9 mouse cellular contexts compared by ENCODE assay signal in the genomic region with DNA sequence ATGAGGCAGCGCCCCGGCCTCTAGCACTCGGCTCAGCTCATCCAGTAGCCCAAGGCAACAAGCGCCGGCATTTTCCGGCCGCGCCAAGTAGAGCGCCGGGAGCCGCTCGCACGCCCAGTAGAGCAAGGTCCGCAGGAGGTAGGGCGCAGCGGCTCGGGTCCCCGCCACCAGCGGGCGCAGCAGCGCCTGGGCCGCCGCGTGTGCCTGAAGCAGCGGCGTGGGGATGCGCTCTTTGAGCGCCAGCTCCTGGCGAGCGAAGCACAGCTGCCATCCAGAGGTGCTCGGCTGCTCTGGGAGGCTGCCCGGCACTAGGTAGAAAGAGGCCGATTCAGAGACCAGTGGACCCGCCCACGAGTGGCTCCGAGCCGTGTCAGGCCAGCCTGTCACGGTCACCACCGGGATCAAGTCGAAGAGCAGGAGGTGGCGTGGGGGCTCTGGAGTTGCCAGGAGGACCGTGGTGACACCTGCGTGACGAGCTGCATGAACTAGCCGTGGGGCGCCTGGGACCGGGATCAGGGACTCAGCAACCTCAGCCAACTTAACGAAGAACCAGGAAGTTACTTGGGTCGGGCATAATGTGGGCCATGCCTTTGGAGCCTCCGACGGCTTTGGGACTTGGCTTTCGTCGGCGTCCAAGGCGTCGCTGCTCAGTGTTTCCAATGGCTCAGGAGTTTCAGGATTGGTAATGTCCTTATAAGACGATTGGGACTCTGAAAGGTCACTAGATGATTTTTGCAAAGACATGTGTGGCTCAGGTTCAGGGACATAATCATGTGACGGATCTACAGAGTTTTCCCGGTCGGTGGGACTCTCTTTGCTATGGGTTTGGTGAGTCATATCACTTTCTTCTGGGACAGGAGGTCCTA. TPM values are rescaled to one million over a fixed set of nuclear protein-coding genes. Genes with fewer than 3 reads are reported as not detected.
DNase-seq lines count a peak whose midpoint lies in the region; ATAC-seq and TF ChIP-seq lines count a peak whose summit lies in the region.
"Had no signal": no experiment of that assay in that cellular context is flagged by ENCODE, and none has a peak within 500 bp of the region (broad histone marks: within the 10 kb centered on the region; RNA-seq: fewer than 3 reads in every experiment).

No protein-coding gene starts in this region.

- H3K27me3 ChIP-seq in E14TG2a.4 (ENCODE audit: insufficient read depth, low read length): peaks cover 58% of the 10 kb centered on the region
- peaks cover 27% of the 10 kb centered on the region for H3K27me3 ChIP-seq in forebrain, embryonic 14.5 days (replicated peaks; ENCODE audit: control insufficient read depth, insufficient read depth, low read length)
- peaks cover 31% of the 10 kb centered on the region for H3K27me3 ChIP-seq in lung, embryonic 16.5 days (ENCODE audit: control insufficient read depth, insufficient read depth, low read depth, low read length)

- peak overlapping the region; percentile 75 for H3K9ac ChIP-seq in forebrain, embryonic 14.5 days (ENCODE audit: low read length)
- peak overlapping the region; percentile 75 for H3K9ac ChIP-seq in lung, embryonic 16.5 days (ENCODE audit: low read length)

- WGBS in bone marrow, adult 2 months: 4% methylated on average over 60 of the region's 60 CpGs
- WGBS in forebrain, embryonic 14.5 days: under 1% methylated on average over 60 of the region's 60 CpGs
- WGBS in lung, embryonic 16.5 days: 2% methylated on average over 60 of the region's 60 CpGs
- WGBS in olfactory bulb, adult 2 months: 2% methylated on average over 60 of the region's 60 CpGs

- no peak for TF ChIP-seq POLR2A in bone marrow, adult 2 months (IDR thresholded peaks at IDR 0.05; ENCODE audit: borderline replicate concordance, control insufficient read depth, low read depth, low read length)
- TF ChIP-seq POLR2A in olfactory bulb, adult 2 months (IDR thresholded peaks at IDR 0.05; ENCODE audit: insufficient read depth, low read depth, low read length): no peak

- intact Hi-C loops in heart, postnatal 25 days (cut with DNase I): loop anchor here (2.0 kb wide), 2 partner anchors 37 to 73 kb away; no protein-coding TSS in a partner anchor

- H3K4me3 ChIP-seq in E14TG2a.4 (replicated peaks; ENCODE audit: low read length): peak overlapping the region; percentile 83
- no peak overlapping the region for H3K4me3 ChIP-seq in bone marrow, adult 2 months (replicated peaks; ENCODE audit: control insufficient read depth, low read depth, low read length)
- H3K4me3 ChIP-seq in forebrain, embryonic 14.5 days (ENCODE audit: low read depth, low read length): peak overlapping the region; percentile 56
- H3K4me3 ChIP-seq in lung, embryonic 16.5 days (ENCODE audit: low read length): peak overlapping the region; percentile 66
- H3K4me3 ChIP-seq in olfactory bulb, adult 2 months (ENCODE audit: insufficient read depth, low read depth, low read length): peak overlapping the region; percentile 55

- peak overlapping the region; percentile 98 for H3K4me2 ChIP-seq in forebrain, embryonic 14.5 days (ENCODE audit: low read length)
- peak overlapping the region; percentile 98 for H3K4me2 ChIP-seq in lung, embryonic 16.5 days (ENCODE audit: low read depth, low read length)

- no peaks in the 10 kb centered on the region for H3K9me3 ChIP-seq in E14TG2a.4 (ENCODE audit: low read length)
- H3K9me3 ChIP-seq in forebrain, embryonic 14.5 days (replicated peaks; ENCODE audit: control insufficient read depth, low read length): no peaks in the 10 kb centered on the region
- peaks cover 3% of the 10 kb centered on the region; the same call in 1 of the 2 replicates for H3K9me3 ChIP-seq in lung, embryonic 16.5 days (ENCODE audit: control insufficient read depth, low read length)

- H3K27ac ChIP-seq in bone marrow, adult 2 months (ENCODE audit: control insufficient read depth, insufficient read depth, low read depth, low read length, poor library complexity): no peak overlapping the region; the same call in 1 of the 2 replicates
- peak overlapping the region; percentile 70; the same call in 1 of the 2 replicates for H3K27ac ChIP-seq in forebrain, embryonic 14.5 days (ENCODE audit: low read depth, low read length)
- H3K27ac ChIP-seq in lung, embryonic 16.5 days (ENCODE audit: low read length): peak overlapping the region; percentile 31; the same call in 1 of the 2 replicates
- no peak overlapping the region; the same call in 1 of the 2 replicates for H3K27ac ChIP-seq in olfactory bulb, adult 2 months (ENCODE audit: insufficient read depth, low read depth, low read length)

- peak; percentile 33 for ATAC-seq in forebrain, embryonic 14.5 days
- peak; percentile 72 for ATAC-seq in lung, embryonic 16.5 days (ENCODE audit: low read depth)

- TF ChIP-seq CTCF in E14TG2a.4 (conservative IDR thresholded peaks at IDR 0.05; ENCODE audit: low read length): no peak
- peak; percentile 65; the same call in 1 of the 2 replicates for TF ChIP-seq CTCF in bone marrow, adult 2 months (IDR thresholded peaks at IDR 0.05; ENCODE audit: control insufficient read depth, insufficient read depth, low read length)
- TF ChIP-seq CTCF in olfactory bulb, adult 2 months (IDR thresholded peaks at IDR 0.05; ENCODE audit: insufficient read depth, low read depth, low read length): peak; percentile 69

- H3K4me1 ChIP-seq in E14TG2a.4 (replicated peaks; ENCODE audit: low read depth, low read length): peaks cover 67% of the 10 kb centered on the region
- H3K4me1 ChIP-seq in bone marrow, adult 2 months (ENCODE audit: control insufficient read depth, insufficient read depth, low read length): peaks cover 1% of the 10 kb centered on the region; the same call in 1 of the 2 replicates
- H3K4me1 ChIP-seq in forebrain, embryonic 14.5 days (ENCODE audit: control insufficient read depth, insufficient read depth, low read length): peaks cover 43% of the 10 kb centered on the region
- H3K4me1 ChIP-seq in lung, embryonic 16.5 days (replicated peaks; ENCODE audit: control insufficient read depth, insufficient read depth, low read length): peaks cover 49% of the 10 kb centered on the region
- peaks cover 35% of the 10 kb centered on the region for H3K4me1 ChIP-seq in olfactory bulb, adult 2 months (ENCODE audit: control insufficient read depth, insufficient read depth, low read length)

- H3K36me3 ChIP-seq in E14TG2a.4 (ENCODE audit: insufficient read depth, low read length): no peaks in the 10 kb centered on the region
- H3K36me3 ChIP-seq in forebrain, embryonic 14.5 days (ENCODE audit: control insufficient read depth, insufficient read depth, low read length): no peaks in the 10 kb centered on the region
- H3K36me3 ChIP-seq in lung, embryonic 16.5 days (ENCODE audit: control insufficient read depth, insufficient read depth, low read length): no peaks in the 10 kb centered on the region

- DNase-seq in forebrain, embryonic 14.5 days (ENCODE audit: low spot score): peak; percentile 76
- DNase-seq in heart, postnatal 25 days (ENCODE audit: low spot score): peak; percentile 68
- DNase-seq in layer of hippocampus, adult 18-20 months (ENCODE audit: low spot score in 2 of 2): peak; percentile 48 to 66
- peak; percentile 74 for DNase-seq in testis, postnatal 14 days (ENCODE audit: low spot score)

RNA-seq across cellular contexts. Expression of gene Tmem102, which starts 1.4 kb away (rescaled TPM):
- not detected in 2 replicates for polyA plus RNA-seq in bone marrow, adult 2 months (2011; ENCODE audit: insufficient read depth, insufficient read length, low replicate concordance, missing spikeins)
- polyA plus RNA-seq in forebrain, embryonic 14.5 days (2014; fragmentation: Nextera tagmentation; extraction: Ambion mirVana): 0.15 and 0.52 TPM in 2 replicates
- under 1 TPM; 0.26 to 0.45 TPM for total RNA-seq in heart, postnatal 25 days (2021)
- total RNA-seq in layer of hippocampus, adult 18-20 months (2021): not detected
- polyA plus RNA-seq in lung, embryonic 16.5 days (2015; fragmentation: Nextera tagmentation; extraction: Ambion mirVana): 6.5 and 8.6 TPM in 2 replicates
- polyA plus RNA-seq in olfactory bulb, adult 2 months (2012; ENCODE audit: insufficient read depth, insufficient read length, low replicate concordance, missing spikeins): not detected in 2 replicates

RNA-seq across cellular contexts. Expression of gene Fgf11, which starts 2.4 kb away (rescaled TPM):
- polyA plus RNA-seq in bone marrow, adult 2 months (2011; ENCODE audit: insufficient read depth, insufficient read length, low replicate concordance, missing spikeins): 0.32 and 1.00 TPM in 2 replicates
- 2.9 and 3.0 TPM in 2 replicates for polyA plus RNA-seq in forebrain, embryonic 14.5 days (2014; fragmentation: Nextera tagmentation; extraction: Ambion mirVana)
- total RNA-seq in heart, postnatal 25 days (2021): 1 to 10 TPM; 2.2 to 2.4 TPM
- total RNA-seq in layer of hippocampus, adult 18-20 months (2021): 10 to 100 TPM; 27.4 to 27.6 TPM
- polyA plus RNA-seq in lung, embryonic 16.5 days (2015; fragmentation: Nextera tagmentation; extraction: Ambion mirVana): 1.0 and 1.7 TPM in 2 replicates
- polyA plus RNA-seq in olfactory bulb, adult 2 months (2012; ENCODE audit: insufficient read depth, insufficient read length, low replicate concordance, missing spikeins): not detected in 2 replicates

RNA-seq across cellular contexts. Expression of gene Chrnb1, which starts 8.3 kb away (rescaled TPM):
- 1.8 and 3.5 TPM in 2 replicates for polyA plus RNA-seq in bone marrow, adult 2 months (2011; ENCODE audit: insufficient read depth, insufficient read length, low replicate concordance, missing spikeins)
- polyA plus RNA-seq in forebrain, embryonic 14.5 days (2014; fragmentation: Nextera tagmentation; extraction: Ambion mirVana): 0.68 and 1.4 TPM in 2 replicates
- 1 to 10 TPM; 4.8 to 5.0 TPM for total RNA-seq in heart, postnatal 25 days (2021)
- 1 to 10 TPM in 1 of 2 experiments, under 1 TPM in 1; 0.52 to 1.0 TPM for total RNA-seq in layer of hippocampus, adult 18-20 months (2021)
- 18.6 and 20.7 TPM in 2 replicates for polyA plus RNA-seq in lung, embryonic 16.5 days (2015; fragmentation: Nextera tagmentation; extraction: Ambion mirVana)
- polyA plus RNA-seq in olfactory bulb, adult 2 months (2012; ENCODE audit: insufficient read depth, insufficient read length, low replicate concordance, missing spikeins): not detected in 2 replicates

RNA-seq across cellular contexts. Expression of gene Gm39566, which starts 11.1 kb away (rescaled TPM):
- not detected in 2 replicates for polyA plus RNA-seq in bone marrow, adult 2 months (2011; ENCODE audit: insufficient read depth, insufficient read length, low replicate concordance, missing spikeins)
- polyA plus RNA-seq in forebrain, embryonic 14.5 days (2014; fragmentation: Nextera tagmentation; extraction: Ambion mirVana): not detected in 2 replicates
- not detected for total RNA-seq in heart, postnatal 25 days (2021)
- not detected for total RNA-seq in layer of hippocampus, adult 18-20 months (2021)
- polyA plus RNA-seq in lung, embryonic 16.5 days (2015; fragmentation: Nextera tagmentation; extraction: Ambion mirVana): not detected in 2 replicates
- polyA plus RNA-seq in olfactory bulb, adult 2 months (2012; ENCODE audit: insufficient read depth, insufficient read length, low replicate concordance, missing spikeins): not detected in 2 replicates
- polyA plus RNA-seq: large intestine, adult 2 months had no signal

RNA-seq across cellular contexts. Expression of gene Spem2, which starts 14.2 kb away (rescaled TPM):
- polyA plus RNA-seq in bone marrow, adult 2 months (2011; ENCODE audit: insufficient read depth, insufficient read length, low replicate concordance, missing spikeins): not detected in 2 replicates
- not detected in 2 replicates for polyA plus RNA-seq in forebrain, embryonic 14.5 days (2014; fragmentation: Nextera tagmentation; extraction: Ambion mirVana)
- not detected for total RNA-seq in heart, postnatal 25 days (2021)
- total RNA-seq in layer of hippocampus, adult 18-20 months (2021): not detected
- not detected in 2 replicates for polyA plus RNA-seq in lung, embryonic 16.5 days (2015; fragmentation: Nextera tagmentation; extraction: Ambion mirVana)
- not detected in 2 replicates for polyA plus RNA-seq in olfactory bulb, adult 2 months (2012; ENCODE audit: insufficient read depth, insufficient read length, low replicate concordance, missing spikeins)
- polyA plus RNA-seq: large intestine, adult 2 months had no signal

Comparison
In these comparisons a context has a peak if more than half of its experiments do, and no peak if none do; other contexts are left out.
1. H3K27ac ChIP-seq: peak in forebrain, embryonic 14.5 days (single experiment) and lung, embryonic 16.5 days (single experiment); none in bone marrow, adult 2 months (single experiment) and olfactory bulb, adult 2 months (single experiment).
2. Peak in every context shown above with its lines, with median percentiles within 50 percentile points of each other: DNase-seq.